Mouse (Mus musculus) lung, embryonic 16.5 days (tissue): ENCODE data around the gene Pdhx. TPM values are rescaled to one million over a fixed set of nuclear protein-coding genes. Genes with fewer than 3 reads are reported as not detected.

Source experiments
- ATAC-seq: fragments of 200-750 bp; cut with Nextera tagmentation; 2 replicates; pipeline ENCODE4 v1.8.0; 2017; ENCODE audit warnings: low read depth, mild to moderate bottlenecking, moderate library complexity
- H3K27ac ChIP-seq: fragments of 300-500 bp; sonication (generic); 2 replicates; pipeline ENCODE4 v1.5.1; 2014; ENCODE audit warnings: mild to moderate bottlenecking, control low read depth, low read length
- H3K27me3 ChIP-seq: fragments of 300-500 bp; sonication (generic); 2 replicates; pipeline ENCODE4 v1.6.1; 2014; ENCODE audit warnings: low read depth, low read length, mixed read lengths; ENCODE audit not compliant: control insufficient read depth, insufficient read depth
- H3K36me3 ChIP-seq: fragments of 300-500 bp; sonication (generic); 2 replicates; pipeline ENCODE4 v1.6.1; 2014; ENCODE audit warnings: low read length; ENCODE audit not compliant: control insufficient read depth, insufficient read depth
- H3K4me1 ChIP-seq: fragments of 300-500 bp; sonication (generic); replicated peaks from 2 replicates; pipeline ENCODE4 v1.6.1; 2014; ENCODE audit warnings: low read length, mixed read lengths; ENCODE audit not compliant: control insufficient read depth, insufficient read depth
- H3K4me2 ChIP-seq: fragments of 300-500 bp; sonication (generic); 2 replicates; pipeline ENCODE4 v1.6.1; 2014; ENCODE audit warnings: low read depth, low read length, control low read depth
- H3K4me3 ChIP-seq: fragments of 300-500 bp; sonication (generic); 2 replicates; pipeline ENCODE4 v1.5.1; 2014; ENCODE audit warnings: mild to moderate bottlenecking, low read length, control low read depth
- H3K9ac ChIP-seq: fragments of 300-500 bp; sonication (generic); 2 replicates; pipeline ENCODE4 v1.6.1; 2014; ENCODE audit warnings: low read length, control low read depth
- H3K9me3 ChIP-seq: fragments of 300-500 bp; sonication (generic); 2 replicates; pipeline ENCODE4 v1.6.1; 2016; ENCODE audit warnings: low read length; ENCODE audit not compliant: control insufficient read depth
- WGBS: fragments of 180-500 bp; shearing (Covaris S2); extraction: QIAGEN DNeasy Blood & Tissue Kit; methylation state at CpG from one replicate; pipeline ENCODE4 v1.1.7; 2014; 5-methylcytosine and 5-hydroxymethylcytosine counted together
- polyA plus RNA-seq: library from polyadenylated mRNA; unstranded; fragments of >200 nt; fragmentation: Nextera tagmentation; extraction: Ambion mirVana; gene quantifications from 2 replicates; pipeline ENCODE4 v1.2.1, GENCODE M21; 2015

Pdhx gene
- polyA plus RNA-seq: 40.1 and 42.4 TPM in 2 replicates

DNA sequence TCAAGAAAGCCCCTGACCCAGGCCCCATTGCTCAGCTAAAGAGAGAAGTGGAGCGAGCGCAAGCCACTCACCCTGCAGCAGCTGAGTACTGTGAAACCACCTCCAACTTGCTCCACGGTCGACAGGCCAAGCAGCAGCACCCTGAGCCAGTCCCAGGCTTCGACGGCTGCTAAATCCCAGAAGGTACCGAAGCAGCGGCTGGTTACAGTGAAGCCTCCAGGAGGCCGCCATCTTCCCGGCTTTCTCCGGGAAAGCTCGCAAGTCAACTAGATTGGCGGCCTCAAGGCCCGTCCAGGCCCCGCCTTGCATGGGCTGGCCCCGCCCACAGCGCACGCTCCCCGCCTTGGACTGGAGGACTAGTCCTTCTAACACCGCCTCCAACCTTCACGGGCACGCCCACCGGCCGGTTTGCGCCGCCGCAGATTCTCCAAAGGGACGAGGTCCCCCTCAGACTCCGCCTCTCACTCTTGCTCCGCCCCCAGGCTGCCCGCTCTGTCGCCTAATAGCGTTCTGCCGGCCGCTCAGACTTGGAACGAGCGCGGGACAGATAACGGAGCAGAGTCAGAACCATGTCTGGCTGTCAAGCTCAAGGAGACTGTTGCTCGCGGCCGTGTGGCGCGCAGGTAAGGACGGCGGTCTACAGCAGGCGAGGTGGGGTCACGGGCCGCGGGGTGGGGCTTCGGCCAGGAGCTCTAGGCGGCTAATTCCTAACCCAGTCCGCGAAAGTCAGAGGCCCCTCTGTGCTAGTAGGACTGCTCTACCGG lies at the start of gene Pdhx, which contains the start of gene Apip:
Gene Pdhx, minus strand, starts transcription at position 295 of the 764 bp plus-strand sequence.
Gene Apip, plus strand, starts transcription at position 457 of the 764 bp plus-strand sequence.
- H3K4me3 ChIP-seq: peak within 1 kb of the TSS; percentile 85
- no peaks in the 10 kb centered on the region for H3K9me3 ChIP-seq
- peak within 1 kb of the TSS; percentile 82 for H3K27ac ChIP-seq
- peak within 1 kb of the TSS; percentile 68 for H3K4me2 ChIP-seq
- peak; percentile 99 for ATAC-seq
- no peaks in the 10 kb centered on the region for H3K27me3 ChIP-seq
- under 1% methylated on average over 55 of the region's 55 CpGs for WGBS
- no peaks in the 10 kb centered on the region for H3K36me3 ChIP-seq
- peak within 1 kb of the TSS; percentile 87 for H3K9ac ChIP-seq
- H3K4me1 ChIP-seq: peaks cover 8% of the 10 kb centered on the region

DNA sequence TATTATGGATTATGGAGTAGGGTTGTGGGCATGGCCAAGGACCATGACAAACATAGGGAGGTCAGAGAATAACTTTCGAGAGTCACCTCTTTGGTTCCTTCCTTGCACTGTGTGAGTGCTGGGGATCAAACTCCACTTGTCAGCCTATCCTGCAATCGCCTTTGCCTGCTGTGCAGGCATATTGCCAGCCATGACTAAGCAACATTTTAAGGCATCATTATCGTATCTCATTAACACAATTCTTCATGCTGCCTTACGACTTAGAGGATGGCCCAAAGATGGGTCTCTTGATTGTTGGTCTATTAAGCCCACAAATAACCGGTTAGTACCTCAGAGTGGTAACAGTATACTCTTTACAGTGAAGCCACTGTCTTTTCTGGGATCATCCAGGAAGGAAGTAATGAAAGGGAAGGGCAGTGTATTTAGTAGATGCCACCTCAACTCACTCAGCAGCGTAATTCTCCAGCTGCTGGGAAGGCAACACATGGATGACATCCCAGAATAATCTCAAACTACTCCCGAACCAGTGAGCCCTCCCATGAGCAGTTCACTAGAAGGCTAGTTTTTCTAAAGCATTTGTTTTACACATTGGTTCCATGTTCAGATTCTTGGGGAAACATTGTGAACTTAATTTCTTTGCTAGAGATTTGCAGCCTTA lies 46.0 kb upstream of the Pdhx start:
- H3K27me3 ChIP-seq: no peaks in the 10 kb centered on the region
- ATAC-seq: no peak
- H3K4me3 ChIP-seq: no peak overlapping the region
- H3K4me1 ChIP-seq: no peaks in the 10 kb centered on the region
- H3K27ac ChIP-seq: no peak overlapping the region
- no peak overlapping the region for H3K4me2 ChIP-seq
- H3K9me3 ChIP-seq: no peaks in the 10 kb centered on the region
- no peak overlapping the region for H3K9ac ChIP-seq
- no peaks in the 10 kb centered on the region for H3K36me3 ChIP-seq
- WGBS: 74% methylated on average over 7 of the region's 7 CpGs

DNA sequence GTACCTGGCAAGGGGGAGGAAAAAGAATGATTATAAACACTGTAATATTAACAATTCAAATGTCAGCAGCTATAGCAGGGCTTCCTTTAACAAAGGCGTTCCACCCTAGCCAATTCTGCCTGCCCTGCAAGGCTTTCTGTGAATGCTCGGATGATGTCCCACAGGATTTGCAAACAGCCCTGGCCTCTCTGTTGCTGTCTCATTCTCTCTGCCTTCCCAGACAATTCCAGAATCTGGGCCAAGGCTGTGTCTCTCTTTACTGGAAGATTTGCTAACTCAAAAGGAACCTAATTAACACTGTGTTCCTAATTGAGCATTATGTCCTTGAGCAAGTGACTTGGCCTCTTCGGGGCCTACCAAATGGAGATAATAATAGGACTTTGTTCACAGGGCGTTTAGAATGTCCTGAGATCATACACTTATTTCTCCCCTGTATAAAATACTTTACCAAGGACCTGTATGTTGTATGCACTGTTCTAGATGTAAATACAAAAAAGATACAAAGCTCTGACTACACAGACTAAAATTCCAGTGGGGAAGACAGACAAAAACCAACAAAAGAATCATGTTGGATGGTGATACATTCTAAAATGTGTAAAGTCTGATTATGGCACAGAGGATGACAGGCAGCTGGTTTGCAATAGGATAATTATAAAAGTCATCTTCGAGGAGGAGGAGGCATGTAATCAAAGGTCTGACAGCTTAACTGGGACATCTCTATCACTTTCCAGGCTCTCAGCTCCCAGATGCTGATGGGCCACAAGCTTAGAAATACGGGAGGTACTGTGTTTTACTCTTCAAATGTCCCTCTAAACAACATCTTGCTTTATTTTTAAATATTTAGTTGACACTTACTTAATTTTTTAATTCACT lies 45.2 kb upstream of the Pdhx start:
- Histone ChIP-seq H3K9me3 (no peaks in the 10 kb centered on the region), H3K4me3 (no peak overlapping the region), H3K27me3 (no peaks in the 10 kb centered on the region), H3K36me3 (no peaks in the 10 kb centered on the region), H3K4me1 (no peaks in the 10 kb centered on the region), H3K27ac (no peak overlapping the region), H3K4me2 (no peak overlapping the region), H3K9ac (no peak overlapping the region)
- WGBS: 63% methylated on average over 6 of the region's 6 CpGs
- no peak for ATAC-seq

DNA sequence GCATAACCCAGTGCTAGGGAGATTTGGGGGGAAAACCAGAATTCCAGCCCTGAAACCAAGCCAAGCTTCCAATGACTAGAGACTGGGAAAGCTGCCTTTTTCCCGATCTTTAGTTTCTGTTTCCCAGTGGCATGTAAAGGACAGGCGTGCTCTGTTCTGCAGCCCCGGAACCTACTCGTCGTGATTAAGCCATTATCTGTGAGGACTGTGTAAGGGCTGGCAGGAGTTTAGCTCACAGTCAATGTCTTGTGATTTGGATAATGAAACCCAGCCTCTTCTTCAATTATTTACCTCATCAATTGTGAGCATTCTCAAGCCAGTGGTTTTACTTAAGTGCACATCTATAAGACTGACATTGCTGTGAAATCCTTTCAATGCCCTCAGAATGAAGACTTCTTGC lies 43.9 kb upstream of the Pdhx start:
- Histone ChIP-seq H3K27ac (no peak overlapping the region), H3K4me1 (no peaks in the 10 kb centered on the region), H3K9me3 (no peaks in the 10 kb centered on the region), H3K4me3 (no peak overlapping the region), H3K4me2 (no peak overlapping the region), H3K36me3 (no peaks in the 10 kb centered on the region), H3K27me3 (no peaks in the 10 kb centered on the region), H3K9ac (no peak overlapping the region)
- WGBS: 65% methylated on average over 5 of the region's 5 CpGs
- ATAC-seq: no peak

DNA sequence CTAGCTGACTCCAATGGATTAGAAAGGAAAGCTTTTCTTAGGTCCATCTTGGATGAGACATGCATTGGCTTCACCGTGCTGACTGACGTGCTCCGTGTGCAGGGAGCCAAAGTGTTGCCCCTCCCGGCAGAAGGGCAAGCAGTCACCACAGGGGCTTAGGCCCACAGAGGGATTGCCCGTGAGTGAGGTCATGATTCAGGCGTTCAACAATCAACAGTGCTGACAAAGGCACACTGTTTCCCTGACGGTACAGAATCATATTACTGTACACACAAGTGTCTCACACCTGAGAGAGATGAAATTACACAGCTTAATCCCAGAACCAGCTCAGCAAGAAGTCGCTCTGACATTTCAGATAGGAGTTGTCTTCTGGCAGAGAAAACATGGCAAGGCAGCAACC lies 38.4 kb upstream of the Pdhx start:
- no peaks in the 10 kb centered on the region for H3K27me3 ChIP-seq
- no peak overlapping the region for H3K4me2 ChIP-seq
- H3K4me3 ChIP-seq: no peak overlapping the region
- WGBS: 39% methylated on average over 8 of the region's 8 CpGs
- ATAC-seq: peak; percentile 47; the same call in 1 of the 2 replicates
- no peaks in the 10 kb centered on the region for H3K36me3 ChIP-seq
- no peak overlapping the region for H3K27ac ChIP-seq
- H3K9me3 ChIP-seq: no peaks in the 10 kb centered on the region
- H3K4me1 ChIP-seq: no peaks in the 10 kb centered on the region
- H3K9ac ChIP-seq: no peak overlapping the region

DNA sequence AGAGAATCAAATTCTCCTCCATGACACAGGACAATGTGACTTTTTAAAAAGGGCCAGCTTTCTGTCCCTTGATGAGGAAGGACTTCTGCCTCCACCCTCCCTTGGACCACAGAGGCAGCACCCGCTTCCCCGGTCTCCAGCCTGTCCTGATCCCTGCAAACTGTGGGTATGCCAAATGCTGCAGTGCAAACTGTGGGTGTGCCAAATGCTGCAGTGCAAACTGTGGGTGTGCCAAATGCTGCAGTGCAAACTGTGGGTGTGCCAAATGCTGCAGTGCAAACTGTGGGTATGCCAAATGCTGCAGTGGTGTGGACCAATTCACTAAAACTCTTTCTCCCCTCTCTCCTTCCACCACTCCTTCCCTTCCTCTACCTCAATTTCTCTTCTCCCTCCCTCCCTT lies 32.9 kb upstream of the Pdhx start:
- no peak for ATAC-seq
- no peaks in the 10 kb centered on the region for H3K4me1 ChIP-seq
- no peaks in the 10 kb centered on the region for H3K27me3 ChIP-seq
- H3K36me3 ChIP-seq: no peaks in the 10 kb centered on the region
- H3K4me3 ChIP-seq: no peak overlapping the region
- no peak overlapping the region for H3K4me2 ChIP-seq
- 76% methylated on average over 2 of the region's 2 CpGs for WGBS
- H3K9ac ChIP-seq: no peak overlapping the region
- no peaks in the 10 kb centered on the region for H3K9me3 ChIP-seq
- no peak overlapping the region for H3K27ac ChIP-seq

DNA sequence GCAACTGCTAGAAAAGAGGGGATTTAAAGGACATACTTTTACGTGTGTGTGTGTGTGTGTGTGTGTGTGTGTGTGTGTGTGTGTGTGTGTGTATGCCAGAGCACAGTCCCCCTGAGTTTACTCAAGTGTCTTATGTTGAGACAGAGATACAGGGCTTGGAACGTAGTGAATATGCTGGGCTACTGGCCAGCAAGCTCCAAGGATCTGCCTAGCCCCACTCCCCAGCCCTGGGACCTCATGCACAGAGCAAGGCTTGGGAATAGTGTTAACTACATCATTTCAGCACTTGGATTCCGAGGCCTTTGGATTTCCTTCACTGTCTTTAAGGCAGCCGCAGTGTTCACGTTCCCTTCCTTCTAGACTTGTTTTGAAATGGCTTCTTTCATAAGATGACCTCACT lies 29.3 kb upstream of the Pdhx start:
- no peak overlapping the region for H3K27ac ChIP-seq
- no peak overlapping the region for H3K9ac ChIP-seq
- no peak for ATAC-seq
- H3K36me3 ChIP-seq: no peaks in the 10 kb centered on the region
- no peaks in the 10 kb centered on the region for H3K4me1 ChIP-seq
- H3K27me3 ChIP-seq: no peaks in the 10 kb centered on the region
- H3K9me3 ChIP-seq: no peaks in the 10 kb centered on the region
- H3K4me2 ChIP-seq: no peak overlapping the region
- WGBS: 67% methylated on average over 5 of the region's 5 CpGs
- no peak overlapping the region for H3K4me3 ChIP-seq

DNA sequence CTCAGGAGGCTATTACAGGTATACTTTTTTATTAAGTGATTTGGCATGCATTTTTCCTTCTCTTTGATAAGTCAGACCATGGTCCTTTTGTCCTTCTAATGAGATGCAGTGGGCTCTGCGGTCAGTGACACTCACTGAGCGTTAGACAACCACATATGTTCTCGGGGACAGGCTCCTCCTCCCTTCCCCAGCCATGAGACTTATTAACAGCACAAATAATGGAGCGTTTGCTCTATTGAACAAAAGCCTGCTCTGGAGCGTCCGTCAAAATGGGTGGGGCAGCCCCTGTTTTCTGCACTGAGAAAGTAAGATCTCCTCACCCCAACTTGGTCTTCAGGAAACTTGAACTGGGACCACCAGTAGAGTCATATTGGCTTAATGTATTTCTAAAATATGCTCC lies 16.2 kb upstream of the Pdhx start:
- Histone ChIP-seq H3K36me3 (peaks cover 18% of the 10 kb centered on the region), H3K9me3 (no peaks in the 10 kb centered on the region), H3K27ac (no peak overlapping the region), H3K27me3 (no peaks in the 10 kb centered on the region), H3K4me2 (no peak overlapping the region), H3K9ac (no peak overlapping the region), H3K4me3 (no peak overlapping the region), H3K4me1 (no peaks in the 10 kb centered on the region; the same call in none of the 2 replicates)
- ATAC-seq: no peak
- WGBS: 78% methylated on average over 6 of the region's 6 CpGs

DNA sequence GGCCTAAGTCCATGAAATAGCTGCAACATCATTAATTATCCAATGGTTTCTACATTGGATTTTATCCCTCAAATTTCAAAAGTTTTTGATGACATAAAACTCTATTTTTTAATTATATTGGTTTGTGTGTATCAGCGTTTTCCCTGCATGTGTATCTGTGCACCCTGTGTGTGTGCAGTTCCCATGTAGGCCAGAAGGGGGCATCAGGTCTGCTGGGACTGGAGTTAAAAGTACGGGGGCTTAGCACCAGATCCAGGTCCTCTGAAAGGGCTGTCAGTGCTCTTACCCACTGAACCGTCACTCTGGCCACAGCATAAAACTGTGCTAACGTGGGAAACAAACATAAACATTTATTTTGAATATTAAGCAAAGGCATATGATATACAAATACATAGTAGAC lies 14.8 kb upstream of the Pdhx start:
- Histone ChIP-seq H3K27me3 (no peaks in the 10 kb centered on the region), H3K9me3 (no peaks in the 10 kb centered on the region), H3K4me2 (no peak overlapping the region), H3K9ac (no peak overlapping the region), H3K4me1 (no peaks in the 10 kb centered on the region; the same call in none of the 2 replicates), H3K4me3 (no peak overlapping the region), H3K27ac (no peak overlapping the region), H3K36me3 (peaks cover 9% of the 10 kb centered on the region)
- WGBS: 90% methylated on average over 4 of the region's 4 CpGs
- no peak for ATAC-seq
